Mouse (Mus musculus) spleen, postnatal 36 days (tissue): ENCODE results near the gene Iqck.

ENCODE experiments used
- DNase-seq, 2 experiments: peaks; one replicate each; pipeline ENCODE4 v3.0.0; 2022; ENCODE audit warnings: low spot score in 2 of 2, mixed read lengths in 1 of 2

Gene Iqck

GRCm38 (mm10) chr7:118911571-118911970 is 56.0 kb downstream of the Iqck start:
- no peak for DNase-seq

GRCm38 (mm10) chr7:118912049-118912490 is 56.5 kb downstream of the Iqck start:
- DNase-seq, result no peak

GRCm38 (mm10) chr7:118914561-118915165 is 59.1 kb downstream of the Iqck start:
- no peak for DNase-seq

GRCm38 (mm10) chr7:118919261-118920006 is 63.9 kb downstream of the Iqck start:
- DNase-seq, result no peak

GRCm38 (mm10) chr7:118922441-118923202 is 67.1 kb downstream of the Iqck start:
- DNase-seq, result peak; percentile 38 to 59

GRCm38 (mm10) chr7:118925547-118925946 is 70.0 kb downstream of the Iqck start:
- DNase-seq, result no peak

GRCm38 (mm10) chr7:118926516-118927260 is 71.1 kb downstream of the Iqck start:
- DNase-seq, result no peak

- DNase-seq, result no peak
Observed at GRCm38 (mm10) chr7:118927279-118927678, 71.7 kb downstream of the Iqck start.

- no peak for DNase-seq
Observed at GRCm38 (mm10) chr7:118928316-118928715, 72.8 kb downstream of the Iqck start.

- DNase-seq, result no peak
Observed at GRCm38 (mm10) chr7:118928916-118929315, 73.4 kb downstream of the Iqck start.

- no peak for DNase-seq
Observed at GRCm38 (mm10) chr7:118929601-118930311, 74.2 kb downstream of the Iqck start.

- no peak for DNase-seq
Observed at GRCm38 (mm10) chr7:118931502-118932395, 76.2 kb downstream of the Iqck start.

- no peak for DNase-seq
Observed at GRCm38 (mm10) chr7:118935306-118935705, 79.8 kb downstream of the Iqck start.

- no peak for DNase-seq
Observed at GRCm38 (mm10) chr7:118936844-118937243, 81.3 kb downstream of the Iqck start.

GRCm38 (mm10) chr7:118937469-118938387 is 82.2 kb downstream of the Iqck start:
- no peak for DNase-seq

GRCm38 (mm10) chr7:118942297-118942696 is 86.7 kb downstream of the Iqck start:
- DNase-seq, result no peak

GRCm38 (mm10) chr7:118943170-118943569 is 87.6 kb downstream of the Iqck start:
- no peak for DNase-seq

- DNase-seq, result no peak
Observed at GRCm38 (mm10) chr7:118944884-118945283, 89.3 kb downstream of the Iqck start.

- DNase-seq, result no peak
Observed at GRCm38 (mm10) chr7:118947241-118947640, 91.7 kb downstream of the Iqck start.
